Mouse (Mus musculus): ENCODE data around the gene Lmna.

Lmna gene

GRCm38 (mm10) chr3:88521156-88521555 is 11.4 kb upstream of the Lmna start:
- no peak for DNase-seq (ENCODE audit: low spot score)

- no peak for DNase-seq (ENCODE audit: low spot score)
These were observed 10.3 kb upstream of the Lmna start for GRCm38 (mm10) chr3:88520078-88520477.

GRCm38 (mm10) chr3:88518411-88518810 is 8.7 kb upstream of the Lmna start:
- no peak for DNase-seq (ENCODE audit: low spot score)

GRCm38 (mm10) chr3:88516407-88516806 is 6.7 kb upstream of the Lmna start:
- DNase-seq (ENCODE audit: low spot score) = no peak

GRCm38 (mm10) chr3:88515095-88515386 is 5.3 kb upstream of the Lmna start:
- no peak for DNase-seq (ENCODE audit: low spot score)

- DNase-seq (ENCODE audit: low spot score) = no peak
These were observed 4.7 kb upstream of the Lmna start for GRCm38 (mm10) chr3:88514231-88515094.

GRCm38 (mm10) chr3:88513546-88514115 is 3.9 kb upstream of the Lmna start:
- no peak for DNase-seq (ENCODE audit: low spot score)

- no peak for DNase-seq (ENCODE audit: low spot score)
These were observed 3.3 kb upstream of the Lmna start for GRCm38 (mm10) chr3:88512896-88513545.

GRCm38 (mm10) chr3:88512141-88512895 is 2.6 kb upstream of the Lmna start:
- DNase-seq (ENCODE audit: low spot score) = no peak

GRCm38 (mm10) chr3:88511559-88511958 is 1.8 kb upstream of the Lmna start:
- no peak for DNase-seq (ENCODE audit: low spot score)

GRCm38 (mm10) chr3:88510421-88511289 is 899 bp upstream of the Lmna start:
- no peak for DNase-seq (ENCODE audit: low spot score)

GRCm38 (mm10) chr3:88509250-88509649 is 506 bp downstream of the Lmna start:
- DNase-seq (ENCODE audit: low spot score) = no peak

GRCm38 (mm10) chr3:88505765-88506164 is 4.0 kb downstream of the Lmna start:
- no peak for DNase-seq (ENCODE audit: low spot score)

GRCm38 (mm10) chr3:88505081-88505480 is 4.7 kb downstream of the Lmna start:
- DNase-seq (ENCODE audit: low spot score) = no peak

- DNase-seq (ENCODE audit: low spot score) = no peak
These were observed 5.6 kb downstream of the Lmna start for GRCm38 (mm10) chr3:88503881-88504746.

GRCm38 (mm10) chr3:88503505-88503863 is 6.3 kb downstream of the Lmna start:
- DNase-seq (ENCODE audit: low spot score) = no peak

- DNase-seq (ENCODE audit: low spot score) = peak; percentile 85
These were observed 6.9 kb downstream of the Lmna start for GRCm38 (mm10) chr3:88502641-88503504.

- no peak for DNase-seq (ENCODE audit: low spot score)
These were observed 7.7 kb downstream of the Lmna start for GRCm38 (mm10) chr3:88502031-88502571.

GRCm38 (mm10) chr3:88501366-88502030 is 8.3 kb downstream of the Lmna start:
- DNase-seq (ENCODE audit: low spot score) = no peak

Measured in yolk sac, embryonic 10.5 days (tissue).